Mouse (Mus musculus): ENCODE data around the gene Lmna. TPM values are rescaled to one million over a fixed set of nuclear protein-coding genes. Genes with fewer than 3 reads are reported as not detected.

The Lmna gene
- polyA plus RNA-seq, 1 experiment, result 30.0 TPM

DNA sequence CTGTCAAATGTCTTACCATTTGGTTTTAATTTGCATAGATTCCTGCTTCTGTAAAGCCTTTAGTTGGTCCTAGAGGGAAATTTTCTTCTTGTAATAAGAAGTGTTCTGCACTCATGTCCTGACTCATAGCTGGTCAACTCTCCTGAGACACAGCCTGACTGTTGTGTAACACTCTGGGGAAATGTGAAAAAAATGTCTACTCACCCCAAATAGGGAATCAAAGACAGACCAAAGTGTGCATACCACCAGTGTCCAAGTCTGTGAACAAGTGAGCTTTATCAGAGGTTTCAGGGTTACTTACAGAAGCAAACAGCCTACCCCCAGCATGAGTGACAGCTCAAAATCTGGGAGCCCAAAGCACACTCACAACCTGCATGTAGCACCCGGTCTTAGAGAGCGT, 44.6 kb downstream of the Lmna start:
- Histone ChIP-seq H3K9me3 (replicated peaks; ENCODE audit: control insufficient read depth, insufficient read depth, low read length, poor library complexity, severe bottlenecking) (no peaks in the 10 kb centered on the region), H3K9ac (ENCODE audit: low read depth, poor library complexity, severe bottlenecking) (no peak overlapping the region), H3K4me3 (ENCODE audit: low read depth, low read length) (no peak overlapping the region), H3K4me1 (ENCODE audit: control insufficient read depth, insufficient read depth, low read length) (no peaks in the 10 kb centered on the region), H3K27me3 (ENCODE audit: control insufficient read depth, insufficient read depth, low read length, poor library complexity, severe bottlenecking) (no peaks in the 10 kb centered on the region), H3K27ac (ENCODE audit: insufficient read depth, low read length) (no peak overlapping the region), H3K36me3 (ENCODE audit: control insufficient read depth, insufficient read depth, low read length, poor library complexity, severe bottlenecking) (no peaks in the 10 kb centered on the region)
- TF ChIP-seq POLR2A (IDR thresholded peaks at IDR 0.05; ENCODE audit: insufficient read depth, low read length) (no peak), EP300 (IDR thresholded peaks at IDR 0.05; ENCODE audit: insufficient read depth, low read depth, low read length) (no peak), CTCF (IDR thresholded peaks at IDR 0.05; ENCODE audit: low read depth, low read length) (no peak)

DNA sequence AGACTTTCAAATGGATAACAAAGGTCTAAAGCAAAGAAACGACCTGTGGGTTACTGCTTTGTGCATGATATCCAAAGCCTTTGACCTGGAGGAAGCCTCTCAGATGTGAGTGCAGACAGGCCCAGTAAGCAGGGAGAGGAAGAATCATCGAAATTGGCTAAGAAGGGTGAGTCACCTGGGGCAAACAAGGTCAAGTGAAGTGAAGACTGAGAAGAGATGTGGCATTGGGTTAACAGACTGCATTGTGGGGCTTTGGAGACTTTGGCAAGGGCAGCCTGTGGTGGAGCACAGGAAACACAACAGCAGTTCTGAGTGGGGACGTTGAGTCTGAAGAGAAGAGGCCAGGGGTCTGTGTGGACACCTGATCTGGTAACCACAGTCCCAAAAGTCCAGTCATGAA, 45.3 kb downstream of the Lmna start:
- H3K27ac ChIP-seq (ENCODE audit: insufficient read depth, low read length), result no peak overlapping the region
- no peaks in the 10 kb centered on the region for H3K9me3 ChIP-seq (replicated peaks; ENCODE audit: control insufficient read depth, insufficient read depth, low read length, poor library complexity, severe bottlenecking)
- no peak overlapping the region for H3K9ac ChIP-seq (ENCODE audit: low read depth, poor library complexity, severe bottlenecking)
- H3K27me3 ChIP-seq (ENCODE audit: control insufficient read depth, insufficient read depth, low read length, poor library complexity, severe bottlenecking), result no peaks in the 10 kb centered on the region
- no peak overlapping the region for H3K4me3 ChIP-seq (ENCODE audit: low read depth, low read length)
- H3K36me3 ChIP-seq (ENCODE audit: control insufficient read depth, insufficient read depth, low read length, poor library complexity, severe bottlenecking), result no peaks in the 10 kb centered on the region
- TF ChIP-seq EP300 (IDR thresholded peaks at IDR 0.05; ENCODE audit: insufficient read depth, low read depth, low read length) (no peak), POLR2A (IDR thresholded peaks at IDR 0.05; ENCODE audit: insufficient read depth, low read length) (no peak), CTCF (IDR thresholded peaks at IDR 0.05; ENCODE audit: low read depth, low read length) (no peak)
- no peaks in the 10 kb centered on the region for H3K4me1 ChIP-seq (ENCODE audit: control insufficient read depth, insufficient read depth, low read length)

DNA sequence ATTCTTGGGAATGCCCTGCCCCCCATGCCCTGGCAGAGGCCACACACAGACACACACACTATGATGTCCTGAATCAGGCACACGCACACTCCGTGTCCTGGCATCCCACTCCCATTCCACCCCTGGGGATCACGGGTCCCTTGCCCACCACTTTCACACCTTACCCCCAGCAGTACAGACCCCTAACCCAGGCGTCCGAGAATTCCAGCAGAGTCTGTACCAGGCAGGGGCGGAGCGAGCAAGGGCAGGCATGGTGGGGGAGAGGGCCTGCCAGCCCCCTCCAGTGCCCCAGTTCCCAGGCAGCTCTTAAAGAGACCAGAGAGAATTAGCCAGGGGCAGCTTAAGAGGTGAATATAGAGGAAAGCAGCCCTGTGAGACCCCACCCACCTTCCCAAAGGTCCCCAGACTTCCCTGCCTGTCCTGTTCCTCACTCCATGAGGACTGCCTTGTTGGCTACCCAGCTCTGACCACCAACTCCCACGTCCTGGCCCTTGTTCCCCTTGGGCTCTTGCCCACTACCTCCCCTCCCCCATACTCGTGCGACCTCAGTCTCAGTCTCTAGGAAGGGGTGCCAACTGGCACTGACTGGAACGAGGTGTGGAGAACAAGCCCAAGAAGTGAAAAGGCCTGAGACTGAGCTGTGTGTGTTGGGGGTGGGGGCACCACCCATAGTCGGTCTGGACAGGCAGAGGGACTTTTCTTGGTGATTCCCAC, 48.6 kb downstream of the Lmna start, which contains the start of gene Sema4a:
Gene Sema4a (minus strand): TSS at position 200 of the 714 bp plus-strand sequence.
- no peak within 1 kb of the TSS for H3K27ac ChIP-seq (ENCODE audit: insufficient read depth, low read length)
- no peaks in the 10 kb centered on the region for H3K36me3 ChIP-seq (ENCODE audit: control insufficient read depth, insufficient read depth, low read length, poor library complexity, severe bottlenecking)
- H3K9ac ChIP-seq (ENCODE audit: low read depth, poor library complexity, severe bottlenecking), result no peak within 1 kb of the TSS
- no peak within 1 kb of the TSS for H3K4me3 ChIP-seq (ENCODE audit: low read depth, low read length)
- no peaks in the 10 kb centered on the region for H3K4me1 ChIP-seq (ENCODE audit: control insufficient read depth, insufficient read depth, low read length)
- no peaks in the 10 kb centered on the region for H3K9me3 ChIP-seq (replicated peaks; ENCODE audit: control insufficient read depth, insufficient read depth, low read length, poor library complexity, severe bottlenecking)
- no peaks in the 10 kb centered on the region for H3K27me3 ChIP-seq (ENCODE audit: control insufficient read depth, insufficient read depth, low read length, poor library complexity, severe bottlenecking)
- TF ChIP-seq EP300 (IDR thresholded peaks at IDR 0.05; ENCODE audit: insufficient read depth, low read depth, low read length) (no peak), CTCF (IDR thresholded peaks at IDR 0.05; ENCODE audit: low read depth, low read length) (no peak), POLR2A (IDR thresholded peaks at IDR 0.05; ENCODE audit: insufficient read depth, low read length) (no peak)

GRCm38 (mm10) chr3:88460029-88460428, 49.7 kb downstream of the Lmna start:
- Histone ChIP-seq H3K4me3 (ENCODE audit: low read depth, low read length) (no peak overlapping the region), H3K27me3 (ENCODE audit: control insufficient read depth, insufficient read depth, low read length, poor library complexity, severe bottlenecking) (no peaks in the 10 kb centered on the region), H3K4me1 (ENCODE audit: control insufficient read depth, insufficient read depth, low read length) (no peaks in the 10 kb centered on the region), H3K9ac (ENCODE audit: low read depth, poor library complexity, severe bottlenecking) (no peak overlapping the region), H3K27ac (ENCODE audit: insufficient read depth, low read length) (no peak overlapping the region), H3K36me3 (ENCODE audit: control insufficient read depth, insufficient read depth, low read length, poor library complexity, severe bottlenecking) (no peaks in the 10 kb centered on the region), H3K9me3 (replicated peaks; ENCODE audit: control insufficient read depth, insufficient read depth, low read length, poor library complexity, severe bottlenecking) (no peaks in the 10 kb centered on the region)
- TF ChIP-seq EP300 (IDR thresholded peaks at IDR 0.05; ENCODE audit: insufficient read depth, low read depth, low read length) (no peak), POLR2A (IDR thresholded peaks at IDR 0.05; ENCODE audit: insufficient read depth, low read length) (no peak), CTCF (IDR thresholded peaks at IDR 0.05; ENCODE audit: low read depth, low read length) (no peak)

DNA sequence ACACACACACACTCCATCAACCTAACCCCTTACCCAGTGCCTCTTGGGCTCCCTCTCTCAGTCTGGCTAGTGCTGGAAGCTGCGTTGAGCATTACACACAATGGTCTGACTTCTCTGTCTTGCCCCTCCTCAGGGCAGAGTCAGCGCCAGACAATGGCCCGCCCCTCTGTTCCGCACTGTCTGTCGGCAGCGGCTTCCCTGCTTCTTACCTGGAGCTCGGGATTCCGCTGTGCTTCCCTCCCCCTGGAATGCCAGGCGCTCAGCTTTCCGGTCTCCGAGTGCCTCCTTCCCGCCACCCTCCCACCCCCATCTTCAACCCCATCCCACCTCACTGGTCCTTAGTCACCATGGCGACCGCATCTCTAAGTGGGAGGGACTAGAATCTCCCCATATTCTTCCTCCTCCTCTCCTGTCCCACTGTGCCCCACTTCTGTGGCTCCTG, 51.0 kb downstream of the Lmna start:
- no peak overlapping the region for H3K27ac ChIP-seq (ENCODE audit: insufficient read depth, low read length)
- H3K9ac ChIP-seq (ENCODE audit: low read depth, poor library complexity, severe bottlenecking), result no peak overlapping the region

GRCm38 (mm10) chr3:88456746-88457532, 52.8 kb downstream of the Lmna start:
- Histone ChIP-seq H3K9me3 (replicated peaks; ENCODE audit: control insufficient read depth, insufficient read depth, low read length, poor library complexity, severe bottlenecking) (no peaks in the 10 kb centered on the region), H3K27me3 (ENCODE audit: control insufficient read depth, insufficient read depth, low read length, poor library complexity, severe bottlenecking) (no peaks in the 10 kb centered on the region), H3K36me3 (ENCODE audit: control insufficient read depth, insufficient read depth, low read length, poor library complexity, severe bottlenecking) (no peaks in the 10 kb centered on the region), H3K4me1 (ENCODE audit: control insufficient read depth, insufficient read depth, low read length) (no peaks in the 10 kb centered on the region), H3K27ac (ENCODE audit: insufficient read depth, low read length) (no peak overlapping the region), H3K4me3 (ENCODE audit: low read depth, low read length) (no peak overlapping the region), H3K9ac (ENCODE audit: low read depth, poor library complexity, severe bottlenecking) (no peak overlapping the region)
- TF ChIP-seq POLR2A (IDR thresholded peaks at IDR 0.05; ENCODE audit: insufficient read depth, low read length) (no peak), CTCF (IDR thresholded peaks at IDR 0.05; ENCODE audit: low read depth, low read length) (no peak), EP300 (IDR thresholded peaks at IDR 0.05; ENCODE audit: insufficient read depth, low read depth, low read length) (no peak)

More for the DNA sequence above, 51.0 kb downstream of the Lmna start:
- Histone ChIP-seq H3K4me1 (ENCODE audit: control insufficient read depth, insufficient read depth, low read length) (no peaks in the 10 kb centered on the region), H3K27me3 (ENCODE audit: control insufficient read depth, insufficient read depth, low read length, poor library complexity, severe bottlenecking) (no peaks in the 10 kb centered on the region), H3K4me3 (ENCODE audit: low read depth, low read length) (no peak overlapping the region), H3K9me3 (replicated peaks; ENCODE audit: control insufficient read depth, insufficient read depth, low read length, poor library complexity, severe bottlenecking) (no peaks in the 10 kb centered on the region), H3K36me3 (ENCODE audit: control insufficient read depth, insufficient read depth, low read length, poor library complexity, severe bottlenecking) (no peaks in the 10 kb centered on the region)
- TF ChIP-seq EP300 (IDR thresholded peaks at IDR 0.05; ENCODE audit: insufficient read depth, low read depth, low read length) (no peak), POLR2A (IDR thresholded peaks at IDR 0.05; ENCODE audit: insufficient read depth, low read length) (no peak), CTCF (IDR thresholded peaks at IDR 0.05; ENCODE audit: low read depth, low read length) (no peak)
